Mouse (Mus musculus) thymus, adult 2 months (tissue): ENCODE results near the gene Msantd3. TPM values are rescaled to one million over a fixed set of nuclear protein-coding genes. Genes with fewer than 3 reads are reported as not detected.

Experiments
- DNase-seq: peaks from one replicate; pipeline ENCODE4 v3.0.0; 2021
- H3K27ac ChIP-seq: fragments of 200-500 bp; 2 replicates; pipeline ENCODE4 v1.5.1; 2012; ENCODE audit warnings: low read length, control low read depth; ENCODE audit not compliant: control insufficient read depth, insufficient read depth
- H3K27me3 ChIP-seq: fragments of 200-500 bp; 2 replicates; pipeline ENCODE4 v1.6.1; 2012; ENCODE audit warnings: mild to moderate bottlenecking, low read length, moderate library complexity, mixed read lengths; ENCODE audit not compliant: control insufficient read depth, insufficient read depth
- H3K36me3 ChIP-seq: fragments of 200-500 bp; 2 replicates; pipeline ENCODE4 v1.6.1; 2012; ENCODE audit warnings: mild to moderate bottlenecking, low read length, moderate library complexity; ENCODE audit not compliant: control insufficient read depth, insufficient read depth
- H3K4me1 ChIP-seq: fragments of 200-500 bp; replicated peaks from 2 replicates; pipeline ENCODE4 v1.6.1; 2012; ENCODE audit warnings: low read length; ENCODE audit not compliant: control insufficient read depth, insufficient read depth
- H3K4me3 ChIP-seq: fragments of 200-500 bp; 2 replicates; pipeline ENCODE4 v1.5.1; 2012; ENCODE audit warnings: mild to moderate bottlenecking, low read length, control low read depth, moderate library complexity; ENCODE audit not compliant: control insufficient read depth, insufficient read depth
- CTCF ChIP-seq: fragments of 200-500 bp; IDR thresholded peaks from 2 replicates; pipeline ENCODE4 v1.5.1; 2012; ENCODE audit warnings: mild to moderate bottlenecking, control low read depth, low read length, moderate library complexity, borderline replicate concordance; ENCODE audit not compliant: control insufficient read depth, poor library complexity, insufficient read depth; ENCODE audit errors: extremely low read depth
- POLR2A ChIP-seq: fragments of 200-500 bp; IDR thresholded peaks from 2 replicates; pipeline ENCODE4 v1.6.1; 2012; ENCODE audit warnings: mild to moderate bottlenecking, low read length, control low read depth, moderate library complexity; ENCODE audit not compliant: control insufficient read depth, poor library complexity, insufficient read depth; ENCODE audit errors: extremely low read depth
- WGBS: fragments of 180-500 bp; shearing (Covaris S2); methylation state at CpG from one replicate; pipeline ENCODE4 v1.1.7; 2018; 5-methylcytosine and 5-hydroxymethylcytosine counted together
- polyA plus RNA-seq: library from polyadenylated mRNA; depleted of rRNA; stranded (reverse); fragments of >200 nt; gene quantifications from 2 replicates; pipeline ENCODE4 v1.2.3, GENCODE M21; 2012

The Msantd3 gene
- polyA plus RNA-seq, 1 experiment, result 1.2 TPM

GRCm38 (mm10) chr4:48590862-48591261 lies 51.1 kb downstream of the Msantd3 start:
- WGBS, result 58% methylated on average over 7 of the region's 7 CpGs
- H3K36me3 ChIP-seq, result no peaks in the 10 kb centered on the region
- H3K27me3 ChIP-seq, result no peaks in the 10 kb centered on the region; the same call in 1 of the 2 replicates
- no peaks in the 10 kb centered on the region for H3K4me1 ChIP-seq
- no peak for DNase-seq
- TF ChIP-seq CTCF, result no peak
- no peak for TF ChIP-seq POLR2A
- no peak overlapping the region for H3K4me3 ChIP-seq
- no peak overlapping the region for H3K27ac ChIP-seq

GRCm38 (mm10) chr4:48591390-48591789 lies 51.7 kb downstream of the Msantd3 start:
- Histone ChIP-seq H3K36me3 (no peaks in the 10 kb centered on the region), H3K4me1 (no peaks in the 10 kb centered on the region), H3K4me3 (no peak overlapping the region), H3K27ac (no peak overlapping the region), H3K27me3 (no peaks in the 10 kb centered on the region; the same call in 1 of the 2 replicates)
- TF ChIP-seq POLR2A, result no peak
- TF ChIP-seq CTCF, result no peak
- 98% methylated on average over 3 of the region's 3 CpGs for WGBS
- DNase-seq, result no peak

GRCm38 (mm10) chr4:48592328-48592727 lies 52.6 kb downstream of the Msantd3 start:
- 23% methylated on average over 5 of the region's 5 CpGs for WGBS
- DNase-seq, result no peak
- Histone ChIP-seq H3K36me3 (no peaks in the 10 kb centered on the region), H3K4me3 (no peak overlapping the region), H3K27ac (no peak overlapping the region), H3K27me3 (no peaks in the 10 kb centered on the region; the same call in 1 of the 2 replicates), H3K4me1 (no peaks in the 10 kb centered on the region)
- no peak for TF ChIP-seq POLR2A
- no peak for TF ChIP-seq CTCF

- no peaks in the 10 kb centered on the region for H3K27me3 ChIP-seq
- no peaks in the 10 kb centered on the region for H3K4me1 ChIP-seq
- H3K27ac ChIP-seq, result no peak overlapping the region
- H3K4me3 ChIP-seq, result no peak overlapping the region
- 52% methylated on average over 7 of the region's 7 CpGs for WGBS
- no peaks in the 10 kb centered on the region for H3K36me3 ChIP-seq
- no peak for DNase-seq
- TF ChIP-seq POLR2A (no peak), CTCF (no peak)
These were observed 53.1 kb downstream of the Msantd3 start for GRCm38 (mm10) chr4:48592844-48593243.

GRCm38 (mm10) chr4:48596111-48596510 lies 56.4 kb downstream of the Msantd3 start:
- WGBS, result 97% methylated on average over 7 of the region's 7 CpGs
- no peak for DNase-seq
- Histone ChIP-seq H3K36me3 (no peaks in the 10 kb centered on the region), H3K27ac (no peak overlapping the region), H3K4me1 (no peaks in the 10 kb centered on the region), H3K27me3 (no peaks in the 10 kb centered on the region), H3K4me3 (no peak overlapping the region)
- TF ChIP-seq CTCF (no peak), POLR2A (no peak)

GRCm38 (mm10) chr4:48605650-48606049 lies 65.9 kb downstream of the Msantd3 start:
- 92% methylated on average over 3 of the region's 3 CpGs for WGBS
- TF ChIP-seq CTCF (no peak), POLR2A (no peak)
- Histone ChIP-seq H3K4me3 (no peak overlapping the region), H3K27ac (no peak overlapping the region), H3K4me1 (no peaks in the 10 kb centered on the region), H3K27me3 (no peaks in the 10 kb centered on the region), H3K36me3 (no peaks in the 10 kb centered on the region)
- no peak for DNase-seq

- TF ChIP-seq POLR2A (no peak), CTCF (no peak)
- no peak overlapping the region for H3K4me3 ChIP-seq
These were observed 69.8 kb downstream of the Msantd3 start for GRCm38 (mm10) chr4:48609485-48609884.

More at GRCm38 (mm10) chr4:48609485-48609884, 69.8 kb downstream of the Msantd3 start:
- Histone ChIP-seq H3K27me3 (no peaks in the 10 kb centered on the region), H3K4me1 (no peaks in the 10 kb centered on the region), H3K36me3 (no peaks in the 10 kb centered on the region), H3K27ac (no peak overlapping the region)
- no peak for DNase-seq
- 93% methylated on average over 9 of the region's 9 CpGs for WGBS
